Comparison of ENCODE assay signal across 10 mouse cellular contexts in genomic region chr5:35035795-35036194, GRCm38 (mm10). TPM values are rescaled to one million over a fixed set of nuclear protein-coding genes. Genes with fewer than 3 reads are reported as not detected.
DNase-seq lines count a peak whose midpoint lies in the region; ATAC-seq and TF ChIP-seq lines count a peak whose summit lies in the region.
"Had no signal": no experiment of that assay in that cellular context is flagged by ENCODE, and none has a peak within 500 bp of the region (broad histone marks: within the 10 kb centered on the region; RNA-seq: fewer than 3 reads in every experiment).

No protein-coding gene starts in this region.

- 63% methylated on average over 4 of the region's 4 CpGs for WGBS in kidney, embryonic 16.5 days
- WGBS in heart, embryonic 15.5 days: 39% methylated on average over 4 of the region's 4 CpGs
- 49% methylated on average over 4 of the region's 4 CpGs for WGBS in lung, postnatal 0 days

- no peak overlapping the region for H3K9ac ChIP-seq in kidney, embryonic 16.5 days (replicated peaks; ENCODE audit: low read length)
- H3K9ac ChIP-seq in heart, embryonic 15.5 days: no peak overlapping the region
- no peak overlapping the region for H3K9ac ChIP-seq in lung, postnatal 0 days (replicated peaks; ENCODE audit: low read depth)

- H3K4me1 ChIP-seq in kidney, embryonic 16.5 days (ENCODE audit: insufficient read depth, low read length): 0 out of 2 replicates have a peak, but pooled peaks cover 2% of the 10 kb centered on the region
- H3K4me1 ChIP-seq in bone marrow macrophage, adult 2 months (ENCODE audit: control insufficient read depth, insufficient read depth, low read length): peaks cover 43% of the 10 kb centered on the region
- H3K4me1 ChIP-seq in heart, embryonic 15.5 days (replicated peaks): peaks cover 11% of the 10 kb centered on the region
- H3K4me1 ChIP-seq in lung, postnatal 0 days (ENCODE audit: insufficient read depth, low read depth, low read length): no peaks in the 10 kb centered on the region

- peak; percentile 88 for TF ChIP-seq EP300 in lung, postnatal 0 days (IDR thresholded peaks at IDR 0.05)

- H3K36me3 ChIP-seq in kidney, embryonic 16.5 days (ENCODE audit: insufficient read depth, low read length): peaks cover 8% of the 10 kb centered on the region; the same call in 1 of the 2 replicates
- peaks cover 21% of the 10 kb centered on the region; the same call in 1 of the 2 replicates for H3K36me3 ChIP-seq in heart, embryonic 15.5 days
- H3K36me3 ChIP-seq in lung, postnatal 0 days (ENCODE audit: insufficient read depth, low read length): no peaks in the 10 kb centered on the region

- H3K4me2 ChIP-seq in kidney, embryonic 16.5 days (replicated peaks; ENCODE audit: low read depth, low read length): no peak overlapping the region
- no peak overlapping the region for H3K4me2 ChIP-seq in heart, embryonic 15.5 days
- no peak overlapping the region for H3K4me2 ChIP-seq in lung, postnatal 0 days (replicated peaks; ENCODE audit: low read depth, low read length)

- TF ChIP-seq CTCF in bone marrow macrophage, adult 2 months (IDR thresholded peaks at IDR 0.05; ENCODE audit: low read depth, low read length): no peak
- TF ChIP-seq CTCF in lung, postnatal 0 days (IDR thresholded peaks at IDR 0.05): no peak; the same call in 1 of the 2 replicates

- no peak for TF ChIP-seq POLR2A in bone marrow macrophage, adult 2 months (IDR thresholded peaks at IDR 0.05; ENCODE audit: borderline replicate concordance, low read depth, low read length)

- H3K27ac ChIP-seq in kidney, embryonic 16.5 days (ENCODE audit: low read length): no peak overlapping the region
- peak overlapping the region; percentile 55 for H3K27ac ChIP-seq in bone marrow macrophage, adult 2 months (ENCODE audit: insufficient read depth, low read depth, low read length)
- peak overlapping the region; percentile 67 for H3K27ac ChIP-seq in heart, embryonic 15.5 days
- H3K27ac ChIP-seq in lung, postnatal 0 days (ENCODE audit: low read length): peak overlapping the region; percentile 71; the same call in 1 of the 2 replicates

- intact Hi-C loops in left cerebral cortex, postnatal 10 days (cut with DNase I): no loop called here

- no peak overlapping the region for H3K4me3 ChIP-seq in kidney, embryonic 16.5 days (ENCODE audit: low read length)
- H3K4me3 ChIP-seq in bone marrow macrophage, adult 2 months (ENCODE audit: insufficient read depth, low read length): no peak overlapping the region
- no peak overlapping the region for H3K4me3 ChIP-seq in heart, embryonic 15.5 days
- no peak overlapping the region for H3K4me3 ChIP-seq in lung, postnatal 0 days (ENCODE audit: low read depth, low read length)
- H3K4me3 ChIP-seq: erythroblast, embryonic 14.5 days had no signal

- no peaks in the 10 kb centered on the region for H3K9me3 ChIP-seq in kidney, embryonic 16.5 days (ENCODE audit: low read length)
- H3K9me3 ChIP-seq in heart, embryonic 15.5 days (replicated peaks): no peaks in the 10 kb centered on the region
- no peaks in the 10 kb centered on the region for H3K9me3 ChIP-seq in lung, postnatal 0 days (ENCODE audit: low read length)

- H3K27me3 ChIP-seq in kidney, embryonic 16.5 days (ENCODE audit: insufficient read depth, low read length): no peaks in the 10 kb centered on the region
- H3K27me3 ChIP-seq in heart, embryonic 15.5 days: no peaks in the 10 kb centered on the region
- H3K27me3 ChIP-seq in lung, postnatal 0 days (replicated peaks; ENCODE audit: insufficient read depth, low read length): no peaks in the 10 kb centered on the region

- no peak for ATAC-seq in kidney, embryonic 16.5 days (ENCODE audit: low FRiP score, low TSS enrichment)
- ATAC-seq in heart, embryonic 15.5 days (replicated peaks; ENCODE audit: insufficient number of reproducible peaks, insufficient read depth, low FRiP score, low read depth): peak; percentile 47
- peak; percentile 75 for ATAC-seq in lung, postnatal 0 days

- DNase-seq in kidney, adult 11 months: peak; percentile 20
- DNase-seq in lung, postnatal 0 days (ENCODE audit: low spot score): peak; percentile 50
- no peak for DNase-seq in layer of hippocampus, adult 9-11 months
- no peak for DNase-seq in thymus, adult 18-20 months
- DNase-seq in left cerebral cortex, postnatal 10 days (ENCODE audit: extremely low spot score in 1 of 2, low spot score in 2 of 2): no peak
- DNase-seq: cerebellum, adult 9-10 months had no signal

RNA-seq across cellular contexts. Expression of gene Hgfac, which starts 5.5 kb away (rescaled TPM):
- 2.6 and 4.8 TPM in 2 replicates for polyA plus RNA-seq in kidney, embryonic 16.5 days (2015; fragmentation: Nextera tagmentation; extraction: Ambion mirVana)
- not detected in 2 replicates for polyA plus RNA-seq in bone marrow macrophage, adult 2 months (2012; ENCODE audit: insufficient read depth, insufficient read length, missing spikeins)
- 0.48 and 1.9 TPM in 2 replicates for polyA plus RNA-seq in heart, embryonic 15.5 days (2015; fragmentation: Nextera tagmentation; extraction: Ambion mirVana)
- 0.73 and 0.82 TPM in 2 replicates for polyA plus RNA-seq in lung, postnatal 0 days (2015; fragmentation: Nextera tagmentation; extraction: Ambion mirVana)
- 1 to 10 TPM in 1 of 2 experiments, under 1 TPM in 1; 0.91 to 1.1 TPM for total RNA-seq in left cerebral cortex, postnatal 10 days (2021)

RNA-seq across cellular contexts. Expression of gene Dok7, which starts 20.8 kb away (rescaled TPM):
- 1.0 and 1.3 TPM in 2 replicates for polyA plus RNA-seq in kidney, embryonic 16.5 days (2015; fragmentation: Nextera tagmentation; extraction: Ambion mirVana)
- polyA plus RNA-seq in bone marrow macrophage, adult 2 months (2012; ENCODE audit: insufficient read depth, insufficient read length, missing spikeins): not detected in 2 replicates
- polyA plus RNA-seq in heart, embryonic 15.5 days (2015; fragmentation: Nextera tagmentation; extraction: Ambion mirVana): 11.3 and 12.9 TPM in 2 replicates
- polyA plus RNA-seq in lung, postnatal 0 days (2015; fragmentation: Nextera tagmentation; extraction: Ambion mirVana): 0.56 and 0.67 TPM in 2 replicates
- 10 to 100 TPM; 12.0 to 16.5 TPM for total RNA-seq in left cerebral cortex, postnatal 10 days (2021)
- polyA plus RNA-seq: erythroblast, embryonic 14.5 days had no signal

Comparison
In these comparisons a context has a peak if more than half of its experiments do, and no peak if none do; other contexts are left out.
1. DNase-seq: peak in kidney, adult 11 months (single experiment) and lung, postnatal 0 days (single experiment); none in layer of hippocampus, adult 9-11 months (single experiment), thymus, adult 18-20 months (0 of 2) and left cerebral cortex, postnatal 10 days (0 of 2).